28 mouse cellular contexts compared by ENCODE assay signal in genomic region chr12:85084257-85084656, GRCm38 (mm10). TPM values are rescaled to one million over a fixed set of nuclear protein-coding genes. Genes with fewer than 3 reads are reported as not detected.
DNase-seq lines count a peak whose midpoint lies in the region; ATAC-seq and TF ChIP-seq lines count a peak whose summit lies in the region.
"Had no signal": no experiment of that assay in that cellular context is flagged by ENCODE, and none has a peak within 500 bp of the region (broad histone marks: within the 10 kb centered on the region; RNA-seq: fewer than 3 reads in every experiment).

No protein-coding gene starts in this region.

- TF ChIP-seq POLR2A in CH12.LX (IDR thresholded peaks at IDR 0.05; ENCODE audit: low read depth, low read length): no peak

- H3K9me3 ChIP-seq in CH12.LX (replicated peaks; ENCODE audit: low read length): peaks cover 3% of the 10 kb centered on the region
- H3K9me3 ChIP-seq: forebrain, embryonic 13.5 days; heart, embryonic 15.5 days had no signal

- peak overlapping the region; percentile 26; the same call in 1 of the 2 replicates for H3K27ac ChIP-seq in CH12.LX (ENCODE audit: insufficient read depth, low read depth)
- H3K27ac ChIP-seq: forebrain, embryonic 10.5 days; forebrain, embryonic 13.5 days; heart, embryonic 15.5 days; hindbrain, embryonic 10.5 days; hindbrain, embryonic 14.5 days; hindbrain, postnatal 0 days had no signal

- no peak for ATAC-seq in inflammation-experienced regulatory T-cells, adult 6 months
- ATAC-seq: forebrain, embryonic 13.5 days; forebrain, embryonic 16.5 days; hindbrain, postnatal 0 days; intestine, postnatal 0 days; Patski had no signal

- no peak for TF ChIP-seq CTCF in CH12.LX (conservative IDR thresholded peaks at IDR 0.05 in 1 of 2, IDR thresholded peaks at IDR 0.05 in 1 of 2; ENCODE audit: low read depth in 2 of 2, low read length in 2 of 2)

- H3K4me3 ChIP-seq in CH12.LX (replicated peaks in 1 of 3; ENCODE audit: low read depth in 2 of 3, low read length in 2 of 3, poor library complexity in 1 of 3): no peak overlapping the region
- H3K4me3 ChIP-seq: forebrain, embryonic 10.5 days; forebrain, embryonic 13.5 days; heart, embryonic 12.5 days; heart, embryonic 15.5 days; hindbrain, embryonic 10.5 days had no signal

- DNase-seq in CH12.LX (ENCODE audit: extremely low read depth): no peak
- DNase-seq in c-Kit-positive CD71-positive TER-119-positive erythroid progenitor cells, embryonic 14.5 days (ENCODE audit: low spot score): peak; percentile 20
- peak; percentile 37 for DNase-seq in fat pad, adult 2 months (ENCODE audit: extremely low read depth, low read depth, low spot score)
- no peak for DNase-seq in kidney, postnatal 25 days
- no peak for DNase-seq in retina, postnatal 1 day
- no peak for DNase-seq in neural tube, embryonic 10.5 days (ENCODE audit: extremely low spot score, low spot score)
- DNase-seq: adrenal gland, adult 8-10 months; adrenal gland, postnatal 25 days; B cell, adult 2 months; cerebellum, adult 18-20 months; cerebellum, adult 9-10 months; cerebellum, postnatal 14 days; gastrocnemius, postnatal 10 days; heart, adult 18-20 months; heart, postnatal 10 days; heart, postnatal 36 days; kidney, adult 2 months had no signal

- no peak for TF ChIP-seq EP300 in CH12.LX (IDR thresholded peaks at IDR 0.05; ENCODE audit: low read length)

- dilution Hi-C loops in CH12.LX (cut with MboI; ENCODE audit: extremely low pct_ligation_motif_present, extremely low pct_unique_long_range_greater_than_20kb, low sequenced_read_pairs): no loop called here

- H3K36me3 ChIP-seq in CH12.LX (replicated peaks in 1 of 2; ENCODE audit: control insufficient read depth in 1 of 2, insufficient read depth in 1 of 2, low read length in 1 of 2): peaks cover 23 to 32% of the 10 kb centered on the region in 2 experiments

- H3K4me1 ChIP-seq in CH12.LX (ENCODE audit: control insufficient read depth in 1 of 2, insufficient read depth in 2 of 2): peaks cover 7 to 15% of the 10 kb centered on the region in 2 experiments
- H3K4me1 ChIP-seq: forebrain, embryonic 10.5 days; forebrain, embryonic 13.5 days; heart, embryonic 12.5 days; heart, embryonic 15.5 days; hindbrain, embryonic 10.5 days had no signal

- H3K4me2 ChIP-seq in CH12.LX (ENCODE audit: insufficient read depth, low read depth, poor library complexity, severe bottlenecking): no peak overlapping the region
- H3K4me2 ChIP-seq: forebrain, embryonic 13.5 days; heart, embryonic 12.5 days; heart, embryonic 15.5 days; hindbrain, embryonic 14.5 days had no signal

- H3K27me3 ChIP-seq in CH12.LX (replicated peaks): no peaks in the 10 kb centered on the region
- H3K27me3 ChIP-seq: forebrain, embryonic 13.5 days; heart, embryonic 12.5 days; heart, embryonic 15.5 days; Patski had no signal

- H3K9ac ChIP-seq in CH12.LX (ENCODE audit: insufficient read depth, low read depth): 0 out of 2 replicates have a peak overlapping the region, but pooled peaks have one; percentile 17
- H3K9ac ChIP-seq: forebrain, embryonic 13.5 days; heart, embryonic 12.5 days; heart, embryonic 15.5 days; hindbrain, embryonic 14.5 days had no signal

- TF ChIP-seq RAD21 in CH12.LX (IDR thresholded peaks at IDR 0.05; ENCODE audit: low read depth, low read length): no peak

- in situ Hi-C loops in CH12.LX (cut with MboI; ENCODE audit: low pct_ligation_motif_present, low pct_unique_long_range_greater_than_20kb, low sequenced_read_pairs): no loop called here

- H3K79me2 ChIP-seq in CH12.LX (replicated peaks; ENCODE audit: control insufficient read depth, extremely low read depth, insufficient read depth, poor library complexity, severe bottlenecking): no peaks in the 10 kb centered on the region

TF ChIP-seq in CH12.LX, 34 proteins besides CTCF, POLR2A, EP300 and RAD21:
- TF ChIP-seq CHD2 (IDR thresholded peaks at IDR 0.05; ENCODE audit: low read length) (no peak), USF1 (IDR thresholded peaks at IDR 0.05; ENCODE audit: low read depth, low read length) (no peak), NRF1 (IDR thresholded peaks at IDR 0.05; ENCODE audit: low read depth, low read length) (no peak), ZC3H11A (IDR thresholded peaks at IDR 0.05; ENCODE audit: low read depth, low read length) (no peak), UBTF (IDR thresholded peaks at IDR 0.05; ENCODE audit: low read depth, low read length) (no peak), GABPA (IDR thresholded peaks at IDR 0.05; ENCODE audit: insufficient replicate concordance, low read depth, low read length) (no peak)

RNA-seq across cellular contexts. Expression of gene Prox2, which starts 26.3 kb away (rescaled TPM):
- total RNA-seq in CH12.LX (2012; rRNA removed) (11.6 and 13.3 TPM in 2 replicates), CH12.LX (2014; rRNA removed) (2.4 TPM in 2 replicates)
- 4.5 and 5.2 TPM in 2 replicates for polyA plus RNA-seq in CH12.LX (2012; ENCODE audit: insufficient read length, low read depth)
- polyA plus RNA-seq in inflammation-experienced regulatory T-cells, adult 6 months (2017; shearing (Covaris generic)): 1 to 10 TPM; 2.1 to 4.4 (median 2.7) TPM

RNA-seq across cellular contexts. Expression of gene Dlst, which starts 26.4 kb away (rescaled TPM):
- total RNA-seq in CH12.LX (2012; rRNA removed) (116 and 122 TPM in 2 replicates), CH12.LX (2014; rRNA removed) (144 TPM in 2 replicates)
- polyA plus RNA-seq in CH12.LX (2012; ENCODE audit: insufficient read length, low read depth): 165 and 208 TPM in 2 replicates
- polyA plus RNA-seq in inflammation-experienced regulatory T-cells, adult 6 months (2017; shearing (Covaris generic)): 10 to 100 TPM; 55.1 to 69.3 (median 63.1) TPM

Comparison
In these comparisons a context has a peak if more than half of its experiments do, and no peak if none do; other contexts are left out.
1. DNase-seq: peak in c-Kit-positive CD71-positive TER-119-positive erythroid progenitor cells, embryonic 14.5 days (single experiment) and fat pad, adult 2 months (single experiment); none in CH12.LX (single experiment), kidney, postnatal 25 days (0 of 2), retina, postnatal 1 day (single experiment) and neural tube, embryonic 10.5 days (single experiment).